Mouse (Mus musculus) erythroblast, embryonic 14.5 days (primary cell): ENCODE data around the gene Olfr167. TPM values are rescaled to one million over a fixed set of nuclear protein-coding genes. Genes with fewer than 3 reads are reported as not detected.
"Not testable (repeated sequence)": the region's sequence is repeated elsewhere in the genome, so short reads cannot be mapped to it uniquely, and the experiment has no call there.

Experiments used
- H3K27me3 ChIP-seq: 2 replicates; pipeline ENCODE4 v1.6.1; 2012; ENCODE audit warnings: inconsistent platforms; ENCODE audit not compliant: control insufficient read depth
- H3K36me3 ChIP-seq: 2 replicates; pipeline ENCODE4 v1.6.1; 2012; ENCODE audit warnings: mild to moderate bottlenecking, inconsistent platforms; ENCODE audit not compliant: control insufficient read depth
- H3K4me1 ChIP-seq: 2 replicates; pipeline ENCODE4 v1.6.1; 2012; ENCODE audit warnings: inconsistent platforms; ENCODE audit not compliant: control insufficient read depth
- H3K4me3 ChIP-seq: replicated peaks from 2 replicates; pipeline ENCODE3; 2012; ENCODE audit warnings: moderate library complexity, mild to moderate bottlenecking, inconsistent platforms
- H3K9me3 ChIP-seq: 2 replicates; pipeline ENCODE4 v1.6.1; 2012; ENCODE audit warnings: low read length, inconsistent platforms, mixed read lengths; ENCODE audit not compliant: control insufficient read depth
- GATA1 ChIP-seq: IDR thresholded peaks from 2 replicates; pipeline ENCODE4 v1.6.1; 2012; ENCODE audit warnings: low read length, inconsistent platforms, mixed read lengths
- TAL1 ChIP-seq: IDR thresholded peaks from 3 replicates; pipeline ENCODE4 v1.6.1; 2012; ENCODE audit warnings: low read length, inconsistent platforms, mixed read lengths
- polyA plus RNA-seq: library from polyadenylated mRNA; stranded (reverse); fragments of >175 nt; gene quantifications from 2 replicates; pipeline ENCODE4 v1.2.3, GENCODE M21; 2012

The Olfr167 gene
- not detected in 2 replicates for polyA plus RNA-seq

- H3K27me3 ChIP-seq, result no peaks in the 10 kb centered on the region
- H3K4me1 ChIP-seq, result no peaks in the 10 kb centered on the region
- no peak for TF ChIP-seq GATA1
- TF ChIP-seq TAL1, result no peak
- no peaks in the 10 kb centered on the region; the same call in 1 of the 2 replicates for H3K9me3 ChIP-seq
- H3K4me3 ChIP-seq, result no peak within 1 kb of the TSS
- no peaks in the 10 kb centered on the region for H3K36me3 ChIP-seq
Observed at GRCm38 (mm10) chr16:19522166-19522565, at the start of gene Olfr167. Gene Olfr167, minus strand, starts transcription at chr16:19522266.

DNA sequence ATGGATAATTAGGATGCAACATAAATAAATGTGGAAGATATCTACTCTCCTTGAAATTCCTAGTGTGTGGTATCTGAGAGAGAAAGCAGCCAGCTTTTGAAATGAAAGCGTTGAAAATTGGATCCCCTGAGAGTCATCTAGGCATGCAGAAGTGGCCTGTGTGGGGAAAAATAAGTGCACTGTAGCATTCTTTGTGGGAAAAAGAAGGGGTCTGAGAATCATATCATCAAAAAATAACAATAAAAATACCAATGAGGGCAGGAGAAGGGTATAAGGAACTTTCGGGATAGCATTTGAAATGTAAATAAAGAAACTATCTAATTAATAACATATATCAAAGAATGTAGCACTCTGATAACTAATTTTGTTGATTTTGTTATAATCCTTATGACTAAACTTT is 49.6 kb upstream of the Olfr167 start, which contains the start of gene Olfr169:
Gene Olfr169, minus strand, starts transcription at position 101 of the 400 bp plus-strand sequence.
- not testable (repeated sequence) for H3K27me3 ChIP-seq, H3K36me3 ChIP-seq, H3K4me3 ChIP-seq, H3K4me1 ChIP-seq, H3K9me3 ChIP-seq

DNA sequence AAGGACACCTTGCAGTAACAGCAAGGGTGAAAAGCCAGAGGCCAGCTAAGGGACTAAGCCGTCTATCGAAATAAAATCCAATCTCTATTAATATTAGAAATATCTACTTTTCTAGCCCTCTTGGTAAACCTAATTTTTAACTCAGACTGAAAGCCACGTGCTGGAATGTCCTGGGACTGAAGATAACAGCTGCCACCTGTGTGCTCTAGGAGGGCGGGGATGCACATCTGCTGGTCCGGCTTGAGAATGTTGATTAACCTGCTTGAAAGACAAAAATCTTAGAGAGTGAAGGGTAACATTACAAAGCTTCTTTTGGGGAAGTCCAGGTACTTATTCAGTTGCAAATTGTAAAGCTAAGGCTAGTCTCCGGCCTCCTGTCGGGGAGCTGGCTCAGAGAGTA is 31.4 kb upstream of the Olfr167 start:
- H3K4me3 ChIP-seq, H3K4me1 ChIP-seq, H3K27me3 ChIP-seq, H3K36me3 ChIP-seq: not testable (repeated sequence)
- peaks cover 14% of the 10 kb centered on the region for H3K9me3 ChIP-seq

GRCm38 (mm10) chr16:19552246-19552645 is 30.2 kb upstream of the Olfr167 start:
- peaks cover 12% of the 10 kb centered on the region for H3K9me3 ChIP-seq
- H3K36me3 ChIP-seq, H3K4me3 ChIP-seq, H3K27me3 ChIP-seq, H3K4me1 ChIP-seq: not testable (repeated sequence)

- H3K36me3 ChIP-seq, result no peaks in the 10 kb centered on the region
- no peak for TF ChIP-seq GATA1
- TF ChIP-seq TAL1, result no peak
- H3K4me3 ChIP-seq, result no peak within 1 kb of the TSS
- H3K27me3 ChIP-seq, result no peaks in the 10 kb centered on the region
- no peaks in the 10 kb centered on the region for H3K4me1 ChIP-seq
- peaks cover 4% of the 10 kb centered on the region for H3K9me3 ChIP-seq
Observed at GRCm38 (mm10) chr16:19535455-19535854, 13.4 kb upstream of the Olfr167 start, which contains the start of gene Olfr168. Gene Olfr168, minus strand, starts transcription at chr16:19535555.

- Histone ChIP-seq H3K27me3 (no peaks in the 10 kb centered on the region), H3K9me3 (peaks cover 10% of the 10 kb centered on the region), H3K4me3 (no peak within 1 kb of the TSS), H3K36me3 (no peaks in the 10 kb centered on the region), H3K4me1 (no peaks in the 10 kb centered on the region)
- TF ChIP-seq TAL1, result no peak
Observed at GRCm38 (mm10) chr16:19483394-19483793, 38.7 kb downstream of the Olfr167 start, which contains the start of gene Olfr166. Gene Olfr166, plus strand, starts transcription at chr16:19483694.

DNA sequence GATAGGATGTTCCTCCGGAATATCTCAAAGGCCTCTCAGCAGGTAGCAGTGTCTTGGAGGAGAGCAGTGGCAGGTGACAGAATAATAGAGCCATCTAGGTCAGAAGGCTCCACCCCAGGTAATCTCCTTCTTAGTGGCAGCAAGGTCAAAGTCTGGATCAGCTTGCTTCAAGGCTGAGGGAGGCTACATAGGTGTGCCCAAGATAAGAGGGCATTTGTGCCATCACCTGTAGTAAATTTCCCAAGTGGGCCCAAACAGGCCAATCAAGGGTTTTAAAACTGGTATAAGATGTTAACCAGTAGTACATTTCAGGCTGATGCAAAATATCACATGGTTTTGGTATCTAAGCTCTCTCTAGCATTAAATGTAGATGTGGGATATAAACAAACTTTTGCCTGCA is 57.7 kb downstream of the Olfr167 start:
- Histone ChIP-seq H3K4me1 (no peaks in the 10 kb centered on the region), H3K4me3 (no peak overlapping the region), H3K9me3 (peaks cover 5% of the 10 kb centered on the region), H3K27me3 (no peaks in the 10 kb centered on the region), H3K36me3 (no peaks in the 10 kb centered on the region)
- no peak for TF ChIP-seq TAL1
- no peak for TF ChIP-seq GATA1

Other genes starting within 250 kb of the Olfr167 start
- not detected in 2 replicates for gene Olfr164, start 208.2 kb downstream of the Olfr167 start, polyA plus RNA-seq
- gene Olfr165, start 99.1 kb downstream of the Olfr167 start, polyA plus RNA-seq, result not detected in 2 replicates
- not detected in 2 replicates for gene Olfr166, start 38.6 kb downstream of the Olfr167 start, polyA plus RNA-seq
- not detected in 2 replicates for gene Olfr168, start 13.3 kb upstream of the Olfr167 start, polyA plus RNA-seq
- gene Olfr169, start 49.5 kb upstream of the Olfr167 start, polyA plus RNA-seq, result not detected in 2 replicates
- gene Olfr170, start 89.6 kb upstream of the Olfr167 start, polyA plus RNA-seq, result not detected in 2 replicates
- gene Olfr171, start 107.7 kb upstream of the Olfr167 start, polyA plus RNA-seq, result 0.06 TPM in 1 of 2 replicates, not detected in the other
- not detected in 2 replicates for gene Lamp3, start 184.1 kb upstream of the Olfr167 start, polyA plus RNA-seq
- gene B3gnt5, start 237.9 kb upstream of the Olfr167 start, polyA plus RNA-seq, result 0.01 TPM in 1 of 2 replicates, not detected in the other